Mouse (Mus musculus) spleen, adult 2 months (tissue): ENCODE data around the gene Abraxas1.

Source experiments
- CTCF ChIP-seq: fragments of 200-500 bp; IDR thresholded peaks from 2 replicates; pipeline ENCODE4 v1.5.1; 2011; ENCODE audit warnings: mild to moderate bottlenecking, inconsistent platforms; ENCODE audit not compliant: insufficient read depth, insufficient read length, insufficient replicate concordance; ENCODE audit errors: extremely low read depth
- POLR2A ChIP-seq: fragments of 200-500 bp; IDR thresholded peaks from 2 replicates; pipeline ENCODE4 v1.6.1; 2011; ENCODE audit warnings: low read depth, low read length, inconsistent platforms

DNA sequence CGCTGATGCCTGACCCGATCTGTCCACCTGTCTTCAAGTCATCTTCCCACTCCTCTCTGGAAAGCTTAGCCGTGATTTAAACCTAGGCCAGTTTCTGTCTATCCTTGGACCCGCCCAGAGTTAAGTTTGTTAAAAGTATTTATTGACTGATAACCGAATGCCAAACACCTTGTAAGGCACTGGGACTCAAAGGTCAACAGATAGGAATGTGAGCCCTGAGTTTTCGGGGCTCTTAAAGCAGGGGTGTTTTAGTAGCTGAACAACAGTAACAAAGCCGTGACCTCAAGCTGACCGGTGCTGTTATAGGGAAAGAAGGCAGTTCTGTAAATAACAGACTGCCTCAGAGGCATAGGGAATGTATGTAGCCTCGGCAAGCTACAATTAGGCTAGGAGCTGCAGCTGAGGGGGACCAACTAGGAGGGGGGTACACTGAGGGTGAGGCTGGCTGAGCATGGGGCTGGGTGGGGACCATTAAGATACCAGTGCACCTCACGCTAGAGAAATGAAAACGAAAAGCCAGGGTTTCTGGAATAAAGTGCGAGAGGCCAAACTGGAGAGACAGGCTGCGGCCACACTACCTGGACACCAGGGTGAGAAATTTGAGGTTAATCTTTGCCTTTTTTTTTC is 44.9 kb downstream of the Abraxas1 start:
- no peak for TF ChIP-seq POLR2A
- no peak for TF ChIP-seq CTCF
